Comparison of ENCODE assay signal across 7 mouse cellular contexts in the genomic region with DNA sequence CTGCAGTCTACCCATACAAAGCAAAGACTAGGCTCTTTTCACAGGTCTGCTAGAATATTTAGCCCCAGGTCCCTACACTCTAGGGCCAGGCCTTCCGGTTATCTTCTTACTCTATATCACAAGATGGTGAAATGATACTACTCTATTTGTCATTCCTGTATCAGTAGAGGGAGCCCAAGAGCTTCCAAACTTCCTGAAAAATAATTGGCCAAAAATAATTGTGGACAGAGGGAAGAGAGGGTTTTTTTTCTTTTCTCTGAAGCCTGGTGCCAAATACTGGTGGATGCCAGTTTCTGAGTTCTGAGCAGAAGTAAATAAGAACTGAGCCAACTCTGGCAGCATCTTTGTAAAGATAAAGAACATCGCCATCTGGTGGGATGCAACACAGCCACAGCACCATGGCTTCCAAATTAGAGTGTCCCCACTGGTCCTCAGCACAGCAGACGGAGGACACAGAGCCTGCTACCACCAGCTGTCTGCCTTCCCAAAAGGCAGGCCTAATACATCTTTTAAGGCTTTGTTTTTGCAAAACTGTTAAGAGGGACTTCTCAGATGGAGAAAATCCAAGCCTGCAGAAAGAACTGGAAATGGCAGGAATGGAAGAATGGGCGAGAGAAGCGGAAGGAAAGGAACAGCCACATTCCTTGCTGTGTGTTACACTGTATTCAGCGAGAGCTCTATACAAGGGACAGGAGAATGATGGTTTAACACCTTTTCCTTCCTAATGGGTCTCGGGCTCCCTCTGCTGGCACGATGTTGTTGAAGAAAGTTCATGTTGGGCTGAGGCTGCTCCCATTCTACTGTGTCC.
DNase-seq lines count a peak whose midpoint lies in the region; TF ChIP-seq lines count a peak whose summit lies in the region.

No protein-coding gene starts in this region.

- peak; percentile 60 to 70 for DNase-seq in adrenal gland, adult 18-20 months (ENCODE audit: low spot score in 2 of 2)
- peak; percentile 84 to 88 for DNase-seq in cerebellum, postnatal 36 days
- peak; percentile 20 to 30 for DNase-seq in gastrocnemius, adult 8-10 months (ENCODE audit: low spot score in 2 of 2)
- peak; percentile 64 for DNase-seq in kidney, adult 2 months
- DNase-seq in limb, embryonic 10.5 days (ENCODE audit: low spot score) = peak; percentile 79
- DNase-seq in natural killer cell, adult 2 months (ENCODE audit: low spot score in 2 of 2) = peak; percentile 16 to 44
- peak; percentile 76 for DNase-seq in splenic B cell, adult 2 months (ENCODE audit: low read depth, low spot score)

- no peak for TF ChIP-seq POLR2A in kidney, adult 2 months (IDR thresholded peaks at IDR 0.05; ENCODE audit: low read depth, low read length)

- H3K4me3 ChIP-seq in kidney, adult 2 months (ENCODE audit: insufficient read depth, low read depth, low read length) = no peak overlapping the region
- no peak overlapping the region for H3K4me3 ChIP-seq in limb, embryonic 10.5 days

- no peaks in the 10 kb centered on the region for H3K36me3 ChIP-seq in kidney, adult 2 months (ENCODE audit: control insufficient read depth, insufficient read depth, low read length)
- no peaks in the 10 kb centered on the region for H3K36me3 ChIP-seq in limb, embryonic 10.5 days
- H3K36me3 ChIP-seq in splenic B cell, adult 2 months (ENCODE audit: control insufficient read depth, insufficient read depth, low read length, poor library complexity, severe bottlenecking) = no peaks in the 10 kb centered on the region

- H3K27ac ChIP-seq in kidney, adult 2 months (ENCODE audit: insufficient read depth, low read depth, low read length) = no peak overlapping the region
- no peak overlapping the region for H3K27ac ChIP-seq in limb, embryonic 10.5 days

- H3K4me1 ChIP-seq in kidney, adult 2 months (ENCODE audit: control insufficient read depth, insufficient read depth, low read length) = no peaks in the 10 kb centered on the region
- H3K4me1 ChIP-seq in limb, embryonic 10.5 days = no peaks in the 10 kb centered on the region

- 38% methylated on average over 8 of the region's 8 CpGs for WGBS in kidney, adult 2 months
- WGBS in limb, embryonic 10.5 days = 43% methylated on average over 8 of the region's 8 CpGs

- H3K27me3 ChIP-seq in kidney, adult 2 months (replicated peaks; ENCODE audit: control insufficient read depth, insufficient read depth, low read length) = no peaks in the 10 kb centered on the region
- no peaks in the 10 kb centered on the region for H3K27me3 ChIP-seq in limb, embryonic 10.5 days (ENCODE audit: low read depth, poor library complexity, severe bottlenecking)
- H3K27me3 ChIP-seq in splenic B cell, adult 2 months (ENCODE audit: control insufficient read depth, insufficient read depth, low read length, poor library complexity, severe bottlenecking) = no peaks in the 10 kb centered on the region

- no peaks in the 10 kb centered on the region for H3K9me3 ChIP-seq in limb, embryonic 10.5 days (replicated peaks)

- peak; percentile 69 for TF ChIP-seq CTCF in kidney, adult 2 months (conservative IDR thresholded peaks at IDR 0.05; ENCODE audit: insufficient read depth, insufficient read length, low read depth, low read length)

Comparison
In these comparisons a context has a peak if more than half of its experiments do, and no peak if none do; other contexts are left out.
1. DNase-seq: peak in every context shown above with its lines; median percentile 86 in cerebellum, postnatal 36 days; 79 in limb, embryonic 10.5 days; 76 in splenic B cell, adult 2 months; 65 in adrenal gland, adult 18-20 months; 64 in kidney, adult 2 months; 30 in natural killer cell, adult 2 months; 25 in gastrocnemius, adult 8-10 months.